9 mouse cellular contexts compared by ENCODE assay signal in genomic region chr1:121440535-121441381, GRCm38 (mm10). TPM values are rescaled to one million over a fixed set of nuclear protein-coding genes. Genes with fewer than 3 reads are reported as not detected.
DNase-seq lines count a peak whose midpoint lies in the region; ATAC-seq and TF ChIP-seq lines count a peak whose summit lies in the region.
"Had no signal": no experiment of that assay in that cellular context is flagged by ENCODE, and none has a peak within 500 bp of the region (broad histone marks: within the 10 kb centered on the region; RNA-seq: fewer than 3 reads in every experiment).

No protein-coding gene starts in this region.

- H3K4me3 ChIP-seq in CH12.LX (replicated peaks in 1 of 3; ENCODE audit: low read depth in 2 of 3, low read length in 2 of 3, poor library complexity in 1 of 3), result no peak overlapping the region
- H3K4me3 ChIP-seq in olfactory bulb, adult 2 months (ENCODE audit: insufficient read depth, low read depth, low read length), result no peak overlapping the region
- H3K4me3 ChIP-seq: heart, embryonic 13.5 days had no signal

- TF ChIP-seq POLR2A in CH12.LX (IDR thresholded peaks at IDR 0.05; ENCODE audit: low read depth, low read length), result no peak
- TF ChIP-seq POLR2A in olfactory bulb, adult 2 months (IDR thresholded peaks at IDR 0.05; ENCODE audit: insufficient read depth, low read depth, low read length), result no peak

- intact Hi-C loops in heart, postnatal 36 days (cut with DNase I), result loop anchor here (5.0 kb wide), 2 partner anchors 47 to 127 kb away; partner anchors contain the start of gene Ddx18

- peak; percentile 68 for TF ChIP-seq RAD21 in CH12.LX (IDR thresholded peaks at IDR 0.05; ENCODE audit: low read depth, low read length)

- no peak overlapping the region for H3K27ac ChIP-seq in CH12.LX (ENCODE audit: insufficient read depth, low read depth)
- no peak overlapping the region for H3K27ac ChIP-seq in olfactory bulb, adult 2 months (ENCODE audit: insufficient read depth, low read depth, low read length)
- H3K27ac ChIP-seq: heart, embryonic 13.5 days had no signal

- no peak for TF ChIP-seq EP300 in CH12.LX (IDR thresholded peaks at IDR 0.05; ENCODE audit: low read length)

- ATAC-seq in erythroid progenitor cell, adult 5-6 weeks (replicated peaks; ENCODE audit: low FRiP score, poor library complexity, severe bottlenecking), result 0 out of 2 replicates have a peak, but pooled peaks have one; percentile 16

- no peaks in the 10 kb centered on the region for H3K9me3 ChIP-seq in CH12.LX (replicated peaks; ENCODE audit: low read length)
- H3K9me3 ChIP-seq: heart, embryonic 13.5 days had no signal

- in situ Hi-C loops in CH12.LX (cut with MboI; ENCODE audit: low pct_ligation_motif_present, low pct_unique_long_range_greater_than_20kb, low sequenced_read_pairs), result loop anchor here (5.0 kb wide), 1 partner anchor 112 kb away; no protein-coding TSS in a partner anchor

- peaks cover 67 to 98% of the 10 kb centered on the region in 2 experiments for H3K36me3 ChIP-seq in CH12.LX (replicated peaks in 1 of 2; ENCODE audit: control insufficient read depth in 1 of 2, insufficient read depth in 1 of 2, low read length in 1 of 2)

- dilution Hi-C loops in CH12.LX (cut with MboI; ENCODE audit: extremely low pct_ligation_motif_present, extremely low pct_unique_long_range_greater_than_20kb, low sequenced_read_pairs), result no loop called here

- peak; percentile 54 to 78; a peak in 3 of 4 replicates for TF ChIP-seq CTCF in CH12.LX (conservative IDR thresholded peaks at IDR 0.05 in 1 of 2, IDR thresholded peaks at IDR 0.05 in 1 of 2; ENCODE audit: low read depth in 2 of 2, low read length in 2 of 2)
- TF ChIP-seq CTCF in olfactory bulb, adult 2 months (IDR thresholded peaks at IDR 0.05; ENCODE audit: insufficient read depth, low read depth, low read length), result peak; percentile 67

- no peaks in the 10 kb centered on the region for H3K79me2 ChIP-seq in CH12.LX (replicated peaks; ENCODE audit: control insufficient read depth, extremely low read depth, insufficient read depth, poor library complexity, severe bottlenecking)

- 58% methylated on average over 13 of the region's 13 CpGs for WGBS in olfactory bulb, adult 2 months

- H3K4me2 ChIP-seq in CH12.LX (ENCODE audit: insufficient read depth, low read depth, poor library complexity, severe bottlenecking), result no peak overlapping the region
- H3K4me2 ChIP-seq: heart, embryonic 13.5 days had no signal

- DNase-seq in CH12.LX (ENCODE audit: extremely low read depth), result peak; percentile 58
- DNase-seq in brain, adult 2 months (ENCODE audit: low read depth, low spot score), result peak; percentile 91
- peak; percentile 55 to 70 for DNase-seq in heart, postnatal 36 days
- peak; percentile 60 to 88 for DNase-seq in layer of hippocampus, adult 18-20 months (ENCODE audit: low spot score in 2 of 2)
- DNase-seq in lung, adult 18-20 months, result peak; percentile 33 to 44
- peak; percentile 85 for DNase-seq in thymus, postnatal 14 days

- no peaks in the 10 kb centered on the region for H3K27me3 ChIP-seq in CH12.LX (replicated peaks)
- H3K27me3 ChIP-seq: heart, embryonic 13.5 days had no signal

- H3K9ac ChIP-seq in CH12.LX (ENCODE audit: insufficient read depth, low read depth), result no peak overlapping the region
- H3K9ac ChIP-seq: heart, embryonic 13.5 days had no signal

- H3K4me1 ChIP-seq in CH12.LX (ENCODE audit: control insufficient read depth in 1 of 2, insufficient read depth in 2 of 2), result no peaks in the 10 kb centered on the region
- no peaks in the 10 kb centered on the region for H3K4me1 ChIP-seq in olfactory bulb, adult 2 months (ENCODE audit: control insufficient read depth, insufficient read depth, low read length)
- H3K4me1 ChIP-seq: heart, embryonic 13.5 days had no signal

TF ChIP-seq in CH12.LX, 34 proteins besides CTCF, POLR2A, EP300 and RAD21:
- no peak for TF ChIP-seq SIN3A (IDR thresholded peaks at IDR 0.05; ENCODE audit: low read length)
- TF ChIP-seq NRF1 (IDR thresholded peaks at IDR 0.05; ENCODE audit: low read depth, low read length), result no peak
- peak; percentile 56 for TF ChIP-seq SMC3 (IDR thresholded peaks at IDR 0.05; ENCODE audit: low read depth, low read length)

RNA-seq across cellular contexts. Expression of gene Ccdc93, which starts 9.9 kb away (rescaled TPM):
- total RNA-seq in CH12.LX (2012; rRNA removed), result 21.0 and 21.2 TPM in 2 replicates
- total RNA-seq in CH12.LX (2014; rRNA removed), result 23.7 and 25.0 TPM in 2 replicates
- polyA plus RNA-seq in CH12.LX (2012; ENCODE audit: insufficient read length, low read depth), result 34.0 and 37.2 TPM in 2 replicates
- 1.7 and 1.8 TPM in 2 replicates for total RNA-seq in erythroid progenitor cell, adult 5-6 weeks (2015; ENCODE audit: low replicate concordance)
- 2.1 and 4.4 TPM in 2 replicates for total RNA-seq in erythroid progenitor cell, adult 5-6 weeks (2017; ENCODE audit: low replicate concordance)
- total RNA-seq in heart, postnatal 36 days (2021), result 10 to 100 TPM; 12.4 to 14.5 TPM
- total RNA-seq in layer of hippocampus, adult 18-20 months (2021), result 10 to 100 TPM; 30.0 to 31.6 TPM
- not detected in 2 replicates for polyA plus RNA-seq in olfactory bulb, adult 2 months (2012; ENCODE audit: insufficient read depth, insufficient read length, low replicate concordance, missing spikeins)

Comparison
In these comparisons a context has a peak if more than half of its experiments do, and no peak if none do; other contexts are left out.
1. DNase-seq: peak in every context shown above with its lines; median percentile 91 in brain, adult 2 months; 85 in thymus, postnatal 14 days; 74 in layer of hippocampus, adult 18-20 months; 62 in heart, postnatal 36 days; 58 in CH12.LX; 38 in lung, adult 18-20 months.